8 mouse cellular contexts compared by ENCODE assay signal in the genomic region with DNA sequence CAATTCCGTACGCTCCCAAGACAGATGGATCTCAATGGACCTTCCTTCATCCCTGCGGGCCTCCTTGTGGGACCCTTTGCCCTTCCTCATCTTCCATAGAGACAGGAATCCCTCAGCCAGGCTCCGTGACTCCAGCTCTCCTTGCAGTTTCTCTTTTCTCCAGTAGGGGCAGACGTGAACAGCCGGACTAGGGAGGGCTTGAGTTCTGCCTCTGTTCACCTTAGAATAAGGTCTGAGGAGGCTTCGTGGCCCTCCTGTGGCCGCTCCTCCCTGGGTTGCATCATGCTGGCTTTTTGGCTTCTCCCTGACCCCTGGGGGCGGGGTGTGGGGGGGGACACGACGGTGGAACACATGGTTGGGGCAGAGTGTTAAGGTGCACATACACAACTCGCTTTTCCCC.
DNase-seq lines count a peak whose midpoint lies in the region; ATAC-seq lines count a peak whose summit lies in the region.

No protein-coding gene starts in this region.

- no peak overlapping the region for H3K4me2 ChIP-seq in forebrain, embryonic 15.5 days (replicated peaks)

- intact Hi-C loops in left cerebral cortex, postnatal 4 days (cut with DNase I) = no loop called here

- no peaks in the 10 kb centered on the region for H3K36me3 ChIP-seq in forebrain, embryonic 15.5 days

- no peaks in the 10 kb centered on the region for H3K9me3 ChIP-seq in forebrain, embryonic 15.5 days

- peak; percentile 49 for ATAC-seq in forebrain, embryonic 15.5 days (replicated peaks)
- peak; percentile 55; the same call in 1 of the 2 replicates for ATAC-seq in monocyte, adult 5-6 weeks (replicated peaks; ENCODE audit: insufficient number of reproducible peaks, low FRiP score, low TSS enrichment, poor library complexity, severe bottlenecking)

- no peaks in the 10 kb centered on the region; the same call in 1 of the 2 replicates for H3K4me1 ChIP-seq in forebrain, embryonic 15.5 days

- H3K27me3 ChIP-seq in forebrain, embryonic 15.5 days = no peaks in the 10 kb centered on the region

- H3K27ac ChIP-seq in forebrain, embryonic 15.5 days (replicated peaks) = no peak overlapping the region

- H3K9ac ChIP-seq in forebrain, embryonic 15.5 days (replicated peaks) = no peak overlapping the region

- H3K4me3 ChIP-seq in forebrain, embryonic 15.5 days = no peak overlapping the region

- DNase-seq in gastrocnemius, adult 18-20 months (ENCODE audit: low spot score) = peak; percentile 48
- DNase-seq in gastrocnemius, postnatal 25 days = no peak
- DNase-seq in c-Kit-positive CD71-positive TER-119-positive erythroid progenitor cells, embryonic 14.5 days (ENCODE audit: low spot score) = peak; percentile 44
- DNase-seq in hindlimb bud, embryonic 11.5 days (ENCODE audit: extremely low spot score, low read depth, low spot score) = peak; percentile 30
- DNase-seq in left cerebral cortex, postnatal 4 days = peak; percentile 64
- DNase-seq in spleen, postnatal 4 days (ENCODE audit: low spot score in 2 of 2) = peak; percentile 27 to 77

- 26% methylated on average over 12 of the region's 12 CpGs for WGBS in forebrain, embryonic 15.5 days
